Mouse (Mus musculus) lung, postnatal 4 days (tissue): ENCODE measurements at regions not wholly inside any gene's neighbourhood (a gene's known extent, or its start where the extent isn't known, plus 50 kb on each side); places are given as distances from the start of the nearest gene placed in this dataset.

Experiments used
- DNase-seq, 2 experiments: peaks; one replicate each; pipeline ENCODE4 v3.0.0; 2021

DNA sequence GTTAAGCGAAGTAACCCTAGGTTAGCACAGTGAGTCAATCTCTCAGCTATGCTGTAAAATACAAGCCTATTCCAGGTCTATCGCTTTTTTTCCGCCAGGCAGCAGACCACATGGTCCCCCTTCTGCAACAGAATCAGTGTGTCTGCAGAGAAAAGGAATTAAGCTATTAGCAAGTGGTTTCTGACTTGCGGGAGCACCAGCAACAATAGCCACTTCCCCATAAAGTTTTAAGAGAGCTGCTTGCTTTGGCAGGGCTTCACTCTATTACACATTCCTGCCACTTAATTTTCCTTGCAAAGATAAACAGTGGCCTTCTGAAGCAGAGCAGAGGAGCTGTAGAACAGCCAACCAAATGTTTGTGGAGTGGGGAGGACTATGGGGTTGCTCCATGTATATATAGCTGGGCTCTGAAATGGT lies 59.8 kb upstream of the Osmr start:
- peak; percentile 51 to 65 for DNase-seq

DNA sequence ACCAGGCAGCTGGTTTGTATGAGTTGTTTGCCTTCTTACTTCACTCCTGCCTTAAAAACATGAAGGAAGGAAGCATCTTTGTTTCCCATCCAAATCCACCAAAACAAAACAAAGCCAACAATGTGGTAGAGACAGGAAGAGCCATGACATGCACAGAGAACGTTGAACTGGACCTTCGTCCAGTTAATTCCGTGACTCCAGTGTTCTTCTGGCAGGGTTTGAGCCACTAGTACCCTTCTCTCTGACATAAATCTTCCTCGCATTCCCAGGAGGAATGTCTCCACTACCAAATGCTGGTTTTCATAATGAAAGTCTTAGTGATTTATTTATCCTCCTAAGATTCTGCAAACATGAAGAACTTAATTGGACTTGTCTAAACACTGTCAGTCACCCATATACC lies 66.7 kb upstream of the Osmr start:
- no peak for DNase-seq

DNA sequence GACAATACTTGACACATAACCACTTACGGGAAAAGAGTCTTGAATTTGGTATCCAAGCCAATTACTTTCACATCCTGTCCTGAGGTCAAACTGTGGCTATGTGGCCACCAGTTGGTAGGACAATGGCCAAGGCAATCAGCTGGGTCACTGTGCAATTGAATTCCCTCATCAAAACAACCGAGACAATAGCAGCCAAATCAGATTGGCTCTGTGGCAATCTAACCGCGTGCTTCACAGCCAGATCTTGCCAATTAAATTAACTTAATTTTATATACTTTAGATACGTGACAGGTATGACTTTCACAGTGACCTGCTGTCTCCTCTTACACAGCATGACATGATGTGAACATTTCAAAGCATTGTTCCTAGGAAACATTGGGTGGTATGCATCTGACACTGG lies 74.5 kb upstream of the Osmr start:
- peak; percentile 18 to 41 for DNase-seq

DNA sequence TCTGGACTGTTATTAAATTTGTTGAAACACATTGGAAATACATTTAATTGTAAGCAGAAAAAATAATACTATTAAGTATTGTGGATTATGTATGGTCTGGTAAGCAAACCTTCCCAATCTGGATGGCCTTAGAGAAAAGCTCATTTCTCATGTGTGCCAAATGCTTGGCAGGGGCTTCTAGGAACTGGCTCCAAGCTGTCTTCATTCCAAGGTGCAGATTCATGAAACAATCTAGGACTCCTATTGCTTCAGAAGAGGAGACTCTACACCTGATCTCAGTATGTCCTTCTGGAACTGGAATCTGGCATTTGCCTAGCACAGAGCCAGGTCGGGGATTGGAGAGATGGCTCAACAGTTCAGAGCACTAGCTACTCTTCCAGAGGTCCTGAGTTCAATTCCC lies 74.9 kb upstream of the Osmr start:
- no peak for DNase-seq

DNA sequence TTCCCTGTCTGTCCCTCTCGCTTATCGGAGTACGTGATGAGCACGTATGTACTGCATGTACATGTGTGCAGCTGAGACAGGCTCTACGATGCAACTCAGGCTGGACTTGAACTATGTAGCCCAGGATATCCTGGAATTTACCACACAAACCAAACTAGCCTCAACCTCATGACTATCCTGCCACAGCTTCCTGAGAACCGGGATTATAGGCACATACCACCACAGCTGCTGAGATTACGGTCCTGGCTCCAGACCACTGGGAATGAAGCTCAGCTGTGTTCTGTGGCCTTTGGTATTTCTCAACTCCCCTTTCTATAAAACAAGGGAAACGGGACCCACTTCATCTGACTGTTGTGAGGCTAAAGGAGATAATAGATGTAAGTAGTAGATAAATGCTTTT lies 75.7 kb upstream of the Osmr start:
- no peak for DNase-seq

DNA sequence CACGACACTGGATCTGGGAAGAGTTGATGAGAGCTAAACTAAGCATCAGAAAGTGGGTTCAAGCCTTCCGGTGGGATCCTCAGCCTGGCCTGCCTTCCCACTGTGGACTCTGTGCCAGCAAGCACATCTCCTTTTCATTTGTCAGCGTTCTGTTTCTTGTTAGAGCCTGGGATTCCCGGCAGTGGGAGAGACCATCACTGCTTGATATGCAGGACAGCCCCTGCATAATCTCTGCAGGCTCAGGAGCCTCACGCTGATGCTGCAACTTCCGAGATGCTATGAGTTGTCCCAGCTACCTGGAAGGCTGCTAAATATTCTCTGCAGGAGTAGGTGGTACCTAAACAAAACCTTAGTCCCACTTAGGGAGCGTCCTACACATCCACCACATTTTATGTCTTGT lies 78.8 kb upstream of the Osmr start:
- DNase-seq: no peak

DNA sequence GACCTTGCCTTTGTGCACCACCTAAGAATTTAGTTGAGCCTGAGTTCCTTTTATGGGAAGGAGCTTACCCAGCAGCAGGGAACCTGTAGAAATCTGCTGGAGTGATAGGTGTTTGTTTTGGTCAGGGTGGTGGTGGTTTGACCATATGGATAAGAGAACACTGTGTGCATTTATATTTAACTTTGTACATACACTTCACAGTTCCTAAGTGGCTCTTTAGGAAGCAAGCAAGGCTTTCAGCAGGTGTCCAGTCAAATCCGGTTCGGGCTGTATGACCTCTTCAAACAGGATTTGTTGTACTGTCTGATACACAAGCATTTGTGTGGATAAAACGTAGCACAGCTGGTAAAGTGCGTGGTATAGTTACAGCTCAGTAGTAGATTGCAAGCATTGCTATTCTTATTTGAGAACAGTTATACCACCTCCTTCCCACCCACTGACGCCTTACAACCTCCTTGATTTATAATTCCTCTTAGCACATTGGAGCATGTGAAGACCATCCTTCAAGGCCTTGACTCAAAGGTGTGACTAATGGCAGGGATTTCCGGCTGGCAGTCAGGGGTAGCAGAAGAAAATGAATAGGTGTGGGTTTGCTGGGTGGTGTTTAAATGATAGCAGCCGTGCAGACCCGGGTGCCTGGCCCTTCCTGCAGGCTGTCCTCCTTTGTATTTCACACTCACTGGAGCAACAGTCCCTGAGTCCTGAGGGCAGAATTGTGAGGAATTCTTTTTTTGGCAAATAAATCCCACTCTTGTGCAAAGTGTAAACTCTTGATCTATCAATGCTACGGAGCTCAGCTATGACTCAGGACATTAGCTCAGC lies 79.4 kb upstream of the Osmr start:
- DNase-seq: no peak

DNA sequence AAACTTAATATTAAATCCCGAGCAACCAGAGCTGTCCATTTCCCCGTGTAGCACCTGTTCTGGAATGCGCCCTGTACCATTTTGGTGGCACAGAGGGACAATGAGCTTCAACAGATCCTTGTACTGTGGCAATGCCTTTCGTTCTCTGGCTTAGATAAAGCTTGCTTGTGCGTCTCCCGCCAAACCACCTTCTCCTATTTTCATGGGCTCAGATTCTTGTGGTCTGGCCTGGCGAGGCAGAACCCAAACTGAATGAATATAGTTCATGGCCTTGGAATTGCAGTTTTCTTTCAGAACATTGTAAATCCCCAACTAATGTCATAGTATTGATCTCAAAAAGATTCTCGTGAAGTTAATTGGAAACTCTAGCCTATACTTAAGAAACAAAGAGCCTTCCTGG lies 85.1 kb upstream of the Osmr start:
- no peak for DNase-seq

DNA sequence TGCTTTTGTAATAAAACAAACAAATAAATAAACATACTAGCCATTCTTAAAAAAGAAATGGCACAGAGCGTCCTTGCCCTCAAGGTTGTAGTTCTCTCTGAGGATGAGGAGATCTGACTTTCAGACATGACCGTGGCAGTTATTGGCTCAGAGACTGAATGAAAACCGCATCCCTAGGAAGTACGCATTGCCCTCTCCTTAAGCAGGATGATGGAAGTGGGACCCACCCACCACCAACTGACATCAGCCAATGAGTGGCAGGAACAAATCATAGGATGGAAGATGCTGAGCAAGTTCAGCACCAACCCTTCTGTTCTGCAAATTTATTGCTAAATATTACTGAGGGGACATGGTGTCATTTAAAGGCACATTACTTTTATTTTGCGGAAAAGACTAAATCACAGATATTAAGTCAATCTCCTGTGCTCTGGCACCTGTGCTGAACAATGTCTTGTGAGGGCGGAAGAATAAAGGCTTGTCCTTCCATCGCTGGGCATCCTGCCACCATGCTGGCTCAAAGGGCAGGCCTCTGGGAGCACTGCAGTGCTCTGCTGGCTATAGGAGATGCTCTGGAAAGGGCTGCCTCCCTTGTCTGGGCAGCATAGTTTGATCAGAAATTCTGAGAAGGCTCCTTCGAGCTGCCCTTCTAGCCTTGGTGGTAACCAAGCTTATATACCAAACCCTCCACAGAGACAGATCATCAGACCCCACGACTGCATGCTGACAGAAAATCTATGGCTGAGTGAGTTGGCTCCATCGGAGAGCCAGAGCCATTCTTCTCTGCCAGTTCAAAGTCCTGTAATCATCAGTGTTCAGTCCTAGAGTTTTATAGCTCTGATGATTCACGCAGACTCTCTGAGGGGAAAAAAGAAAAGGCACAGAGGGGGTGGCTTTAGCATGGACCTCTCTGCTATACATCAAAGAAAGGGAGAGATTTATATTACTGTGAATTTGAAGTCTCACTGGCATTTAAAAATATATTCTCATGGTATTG lies 86.3 kb upstream of the Osmr start:
- DNase-seq: no peak

DNA sequence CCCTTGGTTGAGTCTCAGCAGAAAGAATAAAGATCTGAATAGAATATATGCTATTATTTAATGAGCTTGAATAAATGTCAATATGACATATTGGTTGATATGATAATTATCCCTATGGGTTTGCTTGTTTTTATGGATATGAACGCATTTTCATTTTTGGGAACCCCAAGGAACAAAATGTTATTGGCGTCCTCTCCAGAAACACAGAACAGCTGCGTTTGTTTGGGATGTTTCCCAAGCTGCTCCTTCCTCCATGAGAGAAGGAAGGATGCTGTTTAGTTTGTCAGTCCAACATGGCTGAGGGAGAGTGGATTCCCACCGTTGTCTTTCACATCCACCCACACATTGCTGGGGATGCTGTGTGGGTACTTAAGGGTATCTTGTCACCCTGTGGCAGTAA lies 89.9 kb upstream of the Osmr start:
- DNase-seq: no peak

DNA sequence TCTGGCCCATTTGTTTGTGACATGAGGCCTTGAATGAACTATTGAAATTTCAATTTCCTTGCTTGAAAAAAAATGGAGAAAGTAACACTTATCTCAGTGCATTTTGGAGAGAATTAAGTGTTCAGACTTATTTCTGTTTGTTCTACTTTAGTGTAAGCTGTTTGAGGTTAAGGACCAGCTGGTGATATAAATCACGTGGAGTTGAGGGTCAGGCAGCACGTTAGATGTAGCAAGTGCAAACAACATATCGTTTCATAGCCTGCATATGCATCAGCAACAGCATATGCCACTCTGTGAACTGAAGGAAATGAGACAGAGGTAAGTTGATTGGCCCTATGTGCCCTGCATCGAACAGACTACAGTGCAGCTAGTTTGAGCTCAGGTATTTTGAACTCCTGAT lies 90.7 kb upstream of the Osmr start:
- no peak for DNase-seq

DNA sequence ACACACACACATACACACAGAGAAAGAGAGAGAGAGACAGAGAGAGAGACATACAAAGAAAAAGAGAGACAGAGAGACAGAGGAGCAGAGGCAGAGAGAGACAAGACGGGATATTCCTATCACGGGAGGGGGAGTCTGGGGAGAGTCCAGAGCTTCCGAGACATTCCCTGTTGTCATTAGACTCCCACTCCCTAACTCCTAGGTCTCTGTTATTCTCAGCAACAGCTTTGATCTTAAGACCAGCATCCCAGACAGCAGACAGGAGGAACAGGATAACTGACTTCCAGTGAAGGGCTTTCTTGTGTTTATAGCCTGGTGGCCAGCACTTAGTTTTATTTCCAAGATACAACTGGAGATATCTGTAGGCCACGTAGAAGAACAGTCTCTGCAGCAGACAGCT lies 99.6 kb upstream of the Osmr start:
- DNase-seq: no peak

DNA sequence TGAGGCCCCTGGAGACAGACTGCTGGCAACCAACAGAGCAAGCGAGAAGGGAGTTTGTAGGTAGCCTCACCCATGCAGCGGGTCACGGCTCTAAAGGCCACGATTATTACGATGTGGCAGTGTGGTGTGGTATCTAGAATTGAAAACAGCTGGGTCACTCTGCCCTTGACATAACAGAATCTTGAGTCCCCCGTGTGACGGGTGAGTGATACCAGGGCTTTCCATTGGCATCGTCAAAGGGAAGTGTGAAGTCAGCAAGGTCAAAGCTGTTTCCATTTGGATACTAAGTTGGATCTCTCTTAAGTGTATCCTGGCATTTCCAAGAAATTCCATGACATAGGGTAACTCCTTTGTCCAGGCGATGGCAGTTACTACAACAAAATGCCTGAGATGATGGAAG lies 106.7 kb upstream of the Osmr start:
- no peak for DNase-seq

DNA sequence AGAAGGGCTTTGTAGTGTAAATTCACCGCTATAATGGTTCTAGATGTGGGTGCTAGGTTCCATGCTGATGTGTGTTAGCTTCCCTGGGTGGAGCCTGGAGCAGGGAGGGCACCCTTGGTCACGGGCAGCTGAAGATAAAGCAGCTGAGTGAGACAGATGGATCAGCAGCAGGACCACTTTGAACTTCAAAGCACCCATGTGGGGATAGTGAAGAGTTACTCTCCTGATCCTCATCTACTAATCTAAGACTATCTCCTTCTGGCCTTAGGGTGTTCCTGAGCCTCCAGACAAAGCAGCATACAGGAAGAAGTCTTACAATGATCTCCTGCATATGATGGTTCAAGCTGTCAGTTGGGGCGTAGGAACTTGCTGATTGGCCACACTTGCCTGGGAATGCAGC lies 107.1 kb upstream of the Lifr start:
- no peak for DNase-seq

DNA sequence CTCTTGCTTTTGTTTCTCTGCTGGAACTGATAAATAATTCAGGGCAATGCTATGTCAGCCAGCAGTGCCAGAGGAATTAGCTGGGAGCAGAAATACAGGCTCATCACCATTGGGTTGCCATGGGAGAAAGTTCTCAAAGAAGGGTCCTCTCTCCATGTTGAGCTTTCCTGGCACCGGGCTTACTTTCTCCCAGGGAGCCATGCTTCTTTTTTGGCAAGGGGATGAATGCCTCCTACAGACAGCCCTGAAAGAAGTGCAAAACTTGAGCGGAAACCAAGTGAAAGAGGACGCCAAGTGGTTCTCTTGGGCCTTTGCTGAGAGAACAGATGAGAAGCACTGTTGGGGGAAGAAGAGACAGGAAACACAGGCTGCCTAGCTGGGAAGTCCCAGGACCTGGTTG lies 102.2 kb upstream of the Lifr start:
- DNase-seq: no peak

DNA sequence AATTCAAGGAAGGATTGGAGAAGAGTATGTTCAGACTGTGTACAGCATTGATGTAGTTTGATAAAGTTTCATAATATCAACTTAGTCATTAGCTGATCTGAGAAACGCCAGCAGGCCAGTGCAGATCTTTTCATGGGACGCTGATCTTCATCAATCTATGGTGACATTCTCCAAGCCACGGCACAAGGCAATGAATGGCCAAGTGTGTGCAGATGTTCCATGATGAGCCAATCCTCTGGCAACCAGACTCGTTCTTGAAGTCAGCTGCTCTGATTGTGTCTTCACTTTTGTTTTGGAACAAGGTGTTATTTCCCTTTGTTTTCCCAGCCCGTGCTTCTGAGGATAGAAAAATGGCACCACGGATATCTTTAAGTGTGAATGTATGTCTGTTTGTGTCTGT lies 101.3 kb upstream of the Lifr start:
- no peak for DNase-seq

DNA sequence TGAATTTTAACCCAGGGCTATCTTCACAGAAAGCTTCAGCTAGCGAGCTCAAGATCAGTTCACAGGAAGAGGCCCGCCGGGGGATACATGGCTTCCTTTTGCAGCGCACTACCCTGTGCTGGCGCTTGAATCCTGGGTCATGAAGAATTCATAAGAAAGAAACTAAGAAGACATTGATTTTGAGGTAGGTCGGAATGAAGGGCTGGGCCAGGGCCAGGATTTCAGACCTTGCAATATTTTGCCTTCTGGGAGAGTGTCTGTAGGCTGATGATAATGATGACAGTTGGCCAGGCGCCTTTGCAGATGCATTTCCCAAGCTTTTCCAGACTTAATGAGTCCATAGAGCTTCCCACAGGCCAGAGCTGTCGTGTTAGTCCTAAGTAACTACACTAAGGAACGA lies 97.2 kb upstream of the Lifr start:
- no peak for DNase-seq

DNA sequence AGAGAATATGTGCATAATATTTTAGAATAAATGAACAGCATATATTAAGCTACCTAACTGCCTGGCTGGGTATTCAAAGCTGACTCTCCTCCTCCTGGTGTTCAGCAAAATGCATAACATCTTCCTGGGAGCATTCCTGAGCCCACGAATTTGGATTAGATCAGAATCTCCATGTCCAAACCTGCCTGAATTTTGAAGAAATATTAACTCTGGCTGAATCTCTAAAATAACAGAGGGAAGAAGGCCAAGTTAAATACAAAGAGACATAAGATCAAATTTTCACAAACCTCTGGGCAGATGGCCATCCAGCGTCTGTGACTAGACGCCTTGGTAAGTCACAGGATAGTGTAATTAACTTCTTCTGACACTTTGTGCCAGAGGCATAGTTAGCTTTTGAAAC lies 95.2 kb upstream of the Lifr start:
- DNase-seq: no peak

DNA sequence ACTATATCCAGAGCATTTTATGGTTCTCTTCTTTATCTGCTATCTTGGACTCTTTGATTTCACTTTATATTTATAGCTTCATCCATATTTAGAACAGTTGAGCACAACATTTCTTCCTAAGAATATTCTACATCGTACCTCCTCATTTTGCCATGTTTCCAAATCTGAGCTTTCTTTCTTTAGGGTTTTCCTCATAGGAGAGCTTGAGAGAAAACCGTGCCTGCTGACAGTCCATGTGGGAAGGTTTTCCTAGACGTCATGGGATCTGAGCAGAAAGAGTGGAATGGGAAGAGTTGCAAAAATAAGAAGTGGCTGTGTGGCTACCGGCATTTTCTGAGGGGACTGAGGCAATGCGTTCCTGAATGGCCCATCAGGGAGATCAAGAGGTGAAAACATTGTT lies 92.5 kb upstream of the Lifr start:
- DNase-seq: no peak

DNA sequence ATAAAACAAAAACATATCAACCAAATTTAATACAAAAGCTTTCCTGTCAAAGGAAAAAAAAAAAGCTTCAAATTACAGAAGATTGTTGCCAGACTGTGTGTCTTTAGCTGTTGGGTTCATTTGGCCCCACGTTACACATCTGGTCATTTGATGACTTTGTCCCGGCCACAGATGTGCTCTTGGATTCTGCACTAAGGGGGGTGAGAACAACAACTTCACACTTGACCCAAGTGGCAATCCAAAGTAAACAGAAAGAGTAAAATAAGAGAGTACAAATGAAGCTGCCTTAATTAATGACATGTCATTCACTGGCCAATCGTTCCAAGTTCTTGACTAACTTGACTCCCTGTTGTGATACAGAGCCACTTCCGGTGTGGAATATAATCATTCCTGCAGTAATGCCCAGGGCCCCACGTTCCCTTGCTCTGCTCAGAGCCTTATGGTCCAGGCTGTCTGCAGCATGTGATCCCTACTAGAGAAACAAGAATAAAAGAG lies 91.8 kb upstream of the Lifr start:
- DNase-seq: no peak

DNA sequence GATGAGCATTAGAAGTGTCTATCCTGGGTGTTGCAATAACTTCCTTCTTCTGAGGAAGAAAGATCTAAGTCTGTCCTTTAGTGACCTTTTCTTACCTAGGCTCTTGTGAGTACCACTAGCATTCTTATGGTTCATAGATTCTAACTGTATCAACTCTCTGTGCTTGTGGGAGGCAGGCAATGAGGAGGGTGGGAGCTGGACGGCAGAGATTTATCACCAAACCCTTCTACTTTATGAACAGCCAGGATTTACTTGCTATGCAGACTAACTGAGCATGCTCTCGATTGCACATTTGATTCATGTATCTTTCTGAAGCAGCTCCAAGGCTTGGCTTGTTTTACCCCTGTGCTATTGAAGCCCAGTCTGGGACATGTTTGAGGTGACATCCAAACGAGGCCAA lies 90.7 kb upstream of the Lifr start:
- no peak for DNase-seq

DNA sequence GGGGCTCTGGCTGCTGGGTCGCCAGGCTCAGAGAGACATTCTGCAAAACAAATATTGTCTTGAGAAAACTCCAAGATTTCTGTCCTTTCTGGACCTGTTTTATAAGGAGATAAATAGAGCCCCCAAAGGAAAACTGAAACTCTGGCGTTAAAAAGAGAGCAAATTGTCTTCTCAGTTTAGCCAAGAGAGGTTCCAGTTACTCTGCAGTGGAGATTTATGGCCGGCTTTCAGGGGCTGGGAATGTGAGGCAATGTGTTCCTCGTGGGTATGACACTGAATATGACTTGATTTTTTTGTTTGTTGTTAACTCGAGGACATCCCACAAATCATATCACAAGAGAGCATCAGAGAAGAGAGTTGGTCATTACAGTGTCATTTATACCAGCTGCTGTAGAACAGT lies 88.2 kb upstream of the Lifr start:
- no peak for DNase-seq

DNA sequence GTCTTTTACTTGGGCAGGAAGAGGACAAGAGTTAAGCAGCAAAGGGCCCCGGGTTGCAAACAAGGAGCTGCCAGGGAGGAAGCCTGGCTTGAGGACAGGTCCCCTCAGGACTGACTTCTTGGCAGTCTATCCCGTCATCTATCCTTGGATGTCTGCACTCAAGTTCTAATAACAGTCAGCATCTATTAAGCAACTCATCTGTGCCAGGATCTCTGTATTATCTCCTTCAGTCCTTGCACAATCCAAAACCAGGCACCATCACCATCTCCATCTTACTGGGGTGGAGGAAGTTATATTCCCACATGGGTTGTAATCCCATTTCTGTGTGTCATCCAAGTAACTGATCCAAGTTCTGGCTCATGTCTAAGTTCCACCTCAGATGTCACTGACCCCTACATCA lies 87.1 kb upstream of the Lifr start:
- no peak for DNase-seq

DNA sequence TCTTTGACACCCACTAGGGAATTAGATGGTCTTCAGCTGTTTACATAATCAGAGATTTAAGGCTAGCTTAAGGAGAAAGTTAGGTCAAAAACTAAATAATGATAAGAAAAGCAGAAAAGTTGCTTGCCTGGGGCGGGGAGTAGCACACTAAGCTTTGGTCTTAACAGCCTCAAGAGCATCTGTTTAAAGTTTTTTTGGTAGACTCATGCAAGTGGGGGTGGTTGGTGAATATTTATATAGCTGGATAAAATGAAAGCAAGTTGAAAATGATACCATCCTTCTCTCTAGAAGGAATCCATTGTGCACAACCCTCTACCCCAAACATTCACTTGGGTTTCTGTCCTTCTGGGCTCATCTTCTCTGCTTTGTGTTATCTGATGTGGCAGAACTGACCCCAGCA lies 85.3 kb upstream of the Lifr start:
- DNase-seq: no peak
